Mouse (Mus musculus) megakaryocyte, embryonic 14.5 days (primary cell): Measurements from ENCODE around the gene Trip4.

Experiments used
- FLI1 ChIP-seq: IDR thresholded peaks from 2 replicates; pipeline ENCODE4 v1.6.1; 2012; ENCODE audit warnings: low read length, inconsistent platforms, mixed read lengths
- GATA1 ChIP-seq: IDR thresholded peaks from 3 replicates; pipeline ENCODE4 v1.6.1; 2012; ENCODE audit warnings: mixed read lengths, low read length, inconsistent platforms, borderline replicate concordance

- no peak for TF ChIP-seq GATA1
- TF ChIP-seq FLI1: no peak
These were observed 120.0 kb downstream of the Trip4 start for GRCm38 (mm10) chr9:65788556-65788955.
